Mouse (Mus musculus): ENCODE measurements around the gene Antxr1. TPM values are rescaled to one million over a fixed set of nuclear protein-coding genes. Genes with fewer than 3 reads are reported as not detected.
"Not testable (repeated sequence)": the region's sequence is repeated elsewhere in the genome, so short reads cannot be mapped to it uniquely, and the experiment has no call there.

Antxr1 gene
- polyA plus RNA-seq, 1 experiment from 2014 or later = 15.5 TPM

DNA sequence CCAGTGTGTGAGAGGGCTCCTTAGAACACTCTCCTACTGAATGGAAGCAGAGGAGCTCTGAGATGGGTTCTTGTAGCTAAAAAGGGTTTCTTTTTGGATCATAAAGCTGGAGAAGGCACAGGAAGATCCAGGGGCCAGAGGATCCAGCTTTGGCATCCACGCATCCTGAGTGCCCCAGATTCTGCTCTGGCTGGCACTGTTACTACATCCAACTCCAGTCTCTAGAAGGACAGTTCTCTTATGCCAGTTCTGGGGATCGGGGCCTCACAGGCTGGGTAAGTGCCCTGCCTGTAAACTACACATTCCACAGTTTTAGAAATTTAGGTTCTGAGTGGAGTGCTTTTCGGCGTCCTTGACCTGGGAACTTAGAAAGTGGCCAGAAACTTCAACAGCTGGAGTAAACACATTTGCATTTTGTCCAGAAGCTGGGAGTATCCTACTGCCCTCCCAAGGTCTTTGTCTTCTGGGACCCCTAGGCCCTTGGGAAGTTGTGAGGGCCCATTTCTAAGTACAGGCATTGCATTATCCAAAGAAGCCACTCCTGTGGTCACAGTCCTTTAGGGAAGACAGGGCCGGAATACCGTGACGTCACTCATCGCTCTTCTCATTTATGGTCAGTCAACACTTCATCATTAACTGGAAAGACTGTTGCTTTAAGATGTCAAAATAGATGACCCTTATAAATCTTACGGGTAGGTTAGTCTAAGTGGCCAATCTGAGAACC lies 235.2 kb downstream of the Antxr1 start:
- DNase-seq (peak; percentile 17), ATAC-seq (ENCODE audit: insufficient read depth) (no peak)
- no peaks in the 10 kb centered on the region for H3K36me3 ChIP-seq (ENCODE audit: insufficient read depth)
- 63% methylated on average over 9 of the region's 9 CpGs for WGBS
- peaks cover 9% of the 10 kb centered on the region; the same call in 1 of the 2 replicates for H3K4me1 ChIP-seq (ENCODE audit: insufficient read depth)
- H3K27me3 ChIP-seq (ENCODE audit: insufficient read depth, low read length) = no peaks in the 10 kb centered on the region
- H3K9me3 ChIP-seq (ENCODE audit: low read depth, low read length) = no peaks in the 10 kb centered on the region
- no peak overlapping the region for H3K9ac ChIP-seq
- H3K4me2 ChIP-seq = no peak overlapping the region
- peak overlapping the region; percentile 61; the same call in 1 of the 2 replicates for H3K27ac ChIP-seq (ENCODE audit: low read depth)
- no peak overlapping the region for H3K4me3 ChIP-seq (ENCODE audit: low read depth, low read length)
- TF ChIP-seq CTCF (IDR thresholded peaks at IDR 0.05; ENCODE audit: low read depth) = no peak

- peak overlapping the region; percentile 61; the same call in 1 of the 2 replicates for H3K27ac ChIP-seq (ENCODE audit: low read depth)
- no peak overlapping the region for H3K4me3 ChIP-seq (ENCODE audit: low read depth, low read length)
- 34% methylated on average over 7 of the region's 7 CpGs for WGBS
- no peak overlapping the region for H3K9ac ChIP-seq
- no peak for TF ChIP-seq CTCF (IDR thresholded peaks at IDR 0.05; ENCODE audit: low read depth)
- H3K9me3 ChIP-seq (ENCODE audit: low read depth, low read length) = no peaks in the 10 kb centered on the region
- H3K4me1 ChIP-seq (ENCODE audit: insufficient read depth) = peaks cover 9% of the 10 kb centered on the region; the same call in 1 of the 2 replicates
- peak; percentile 90 for DNase-seq
- no peaks in the 10 kb centered on the region for H3K36me3 ChIP-seq (ENCODE audit: insufficient read depth)
- ATAC-seq (ENCODE audit: insufficient read depth) = no peak
- no peak overlapping the region for H3K4me2 ChIP-seq
- no peaks in the 10 kb centered on the region for H3K27me3 ChIP-seq (ENCODE audit: insufficient read depth, low read length)
Observed at GRCm38 (mm10) chr6:87099671-87100296, 235.8 kb downstream of the Antxr1 start.

DNA sequence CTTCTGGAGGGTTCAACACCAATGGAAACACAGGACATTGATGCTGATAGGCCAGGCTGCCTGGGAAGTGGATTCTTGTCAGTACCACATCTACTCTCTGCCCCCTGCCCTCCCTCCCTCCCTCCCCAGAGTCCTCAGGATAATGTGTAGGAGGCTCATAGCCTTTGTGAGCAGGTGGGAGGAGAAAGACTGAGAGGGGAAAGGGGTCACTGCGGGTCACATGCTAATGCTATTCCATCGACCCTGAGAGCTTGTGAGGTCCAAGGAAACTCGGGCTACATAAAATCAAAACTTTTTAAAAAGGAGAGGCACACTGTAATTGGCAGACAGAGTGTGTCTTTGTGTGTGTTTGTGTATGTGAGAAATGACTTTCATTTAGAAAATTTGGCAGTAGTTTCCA lies 236.4 kb downstream of the Antxr1 start:
- no peaks in the 10 kb centered on the region for H3K27me3 ChIP-seq (ENCODE audit: insufficient read depth, low read length)
- H3K4me2 ChIP-seq = no peak overlapping the region
- peaks cover 9% of the 10 kb centered on the region; the same call in 1 of the 2 replicates for H3K4me1 ChIP-seq (ENCODE audit: insufficient read depth)
- ATAC-seq (ENCODE audit: insufficient read depth) (no peak), DNase-seq (no peak)
- H3K4me3 ChIP-seq (ENCODE audit: low read depth, low read length) = no peak overlapping the region
- 18% methylated on average over 3 of the region's 3 CpGs for WGBS
- H3K9me3 ChIP-seq (ENCODE audit: low read depth, low read length) = no peaks in the 10 kb centered on the region
- H3K27ac ChIP-seq (ENCODE audit: low read depth) = peak overlapping the region; percentile 30; the same call in 1 of the 2 replicates
- H3K36me3 ChIP-seq (ENCODE audit: insufficient read depth) = no peaks in the 10 kb centered on the region
- TF ChIP-seq CTCF (IDR thresholded peaks at IDR 0.05; ENCODE audit: low read depth) = no peak
- no peak overlapping the region for H3K9ac ChIP-seq

GRCm38 (mm10) chr6:87093631-87094030 lies 242.0 kb downstream of the Antxr1 start:
- DNase-seq; H3K4me3 ChIP-seq (ENCODE audit: low read depth, low read length); H3K9ac ChIP-seq; H3K4me2 ChIP-seq; H3K9me3 ChIP-seq (ENCODE audit: low read depth, low read length); H3K27ac ChIP-seq (ENCODE audit: low read depth); ATAC-seq (ENCODE audit: insufficient read depth); H3K4me1 ChIP-seq (ENCODE audit: insufficient read depth); H3K27me3 ChIP-seq (ENCODE audit: insufficient read depth, low read length): not testable (repeated sequence)
- 83% methylated on average over 8 of the region's 8 CpGs for WGBS
- peaks cover 27% of the 10 kb centered on the region for H3K36me3 ChIP-seq (ENCODE audit: insufficient read depth)

GRCm38 (mm10) chr6:87092476-87092875 lies 243.1 kb downstream of the Antxr1 start:
- H3K4me1 ChIP-seq (ENCODE audit: insufficient read depth) = no peaks in the 10 kb centered on the region
- H3K36me3 ChIP-seq (ENCODE audit: insufficient read depth) = peaks cover 37% of the 10 kb centered on the region
- no peak overlapping the region for H3K27ac ChIP-seq (ENCODE audit: low read depth)
- TF ChIP-seq CTCF (IDR thresholded peaks at IDR 0.05; ENCODE audit: low read depth) = no peak
- no peaks in the 10 kb centered on the region for H3K9me3 ChIP-seq (ENCODE audit: low read depth, low read length)
- WGBS = 79% methylated on average over 5 of the region's 5 CpGs
- no peak overlapping the region for H3K4me3 ChIP-seq (ENCODE audit: low read depth, low read length)
- DNase-seq (no peak), ATAC-seq (ENCODE audit: insufficient read depth) (no peak)
- no peaks in the 10 kb centered on the region for H3K27me3 ChIP-seq (ENCODE audit: insufficient read depth, low read length)
- no peak overlapping the region for H3K9ac ChIP-seq
- H3K4me2 ChIP-seq = no peak overlapping the region

DNA sequence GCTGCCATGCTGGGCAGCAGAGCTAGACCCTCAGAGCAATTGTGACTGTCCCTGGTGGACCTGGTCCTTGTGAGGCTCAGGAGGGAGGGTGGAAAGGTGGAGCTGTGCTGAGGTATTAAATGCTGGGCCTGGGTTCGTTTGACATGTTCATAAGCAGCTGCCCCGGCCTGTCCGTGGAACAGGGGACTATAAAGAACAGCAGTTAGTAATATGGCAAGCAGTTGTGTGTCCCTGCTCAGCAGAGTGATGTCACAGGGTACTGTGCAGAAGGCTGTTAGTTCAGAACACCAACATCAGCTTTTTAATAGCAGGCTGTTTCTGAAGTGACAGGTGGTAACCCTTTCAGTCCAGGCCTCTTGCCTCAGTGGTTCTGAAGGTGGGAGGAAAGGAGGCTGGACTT lies 244.7 kb downstream of the Antxr1 start:
- no peak overlapping the region for H3K27ac ChIP-seq (ENCODE audit: low read depth)
- H3K9ac ChIP-seq = no peak overlapping the region
- ATAC-seq (ENCODE audit: insufficient read depth) (no peak), DNase-seq (no peak)
- no peaks in the 10 kb centered on the region for H3K27me3 ChIP-seq (ENCODE audit: insufficient read depth, low read length)
- H3K4me1 ChIP-seq (ENCODE audit: insufficient read depth) = no peaks in the 10 kb centered on the region
- H3K4me3 ChIP-seq (ENCODE audit: low read depth, low read length) = no peak overlapping the region
- TF ChIP-seq CTCF (IDR thresholded peaks at IDR 0.05; ENCODE audit: low read depth) = no peak
- H3K9me3 ChIP-seq (ENCODE audit: low read depth, low read length) = no peaks in the 10 kb centered on the region
- no peak overlapping the region for H3K4me2 ChIP-seq
- WGBS = 83% methylated on average over 3 of the region's 3 CpGs
- H3K36me3 ChIP-seq (ENCODE audit: insufficient read depth) = peaks cover 53% of the 10 kb centered on the region

DNA sequence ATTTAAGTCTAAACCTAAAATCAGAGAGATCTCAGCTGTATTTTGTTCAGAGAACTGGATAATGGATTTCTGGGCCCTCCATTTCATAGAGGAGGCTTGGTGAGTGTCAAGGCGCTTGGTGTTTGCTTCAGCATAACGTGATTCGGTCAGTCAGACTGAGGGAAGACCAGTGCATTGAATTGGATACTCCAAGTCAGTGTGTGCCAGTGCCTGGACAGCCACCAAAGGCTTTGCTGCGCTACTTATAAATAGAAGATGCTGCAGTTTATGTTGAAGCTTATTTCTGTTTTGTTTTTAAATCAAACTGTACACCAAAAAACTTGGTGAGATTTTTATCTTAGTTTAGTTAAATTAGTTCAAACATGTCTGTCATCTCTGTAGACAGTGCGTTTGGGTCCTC lies 247.3 kb downstream of the Antxr1 start:
- H3K27me3 ChIP-seq (ENCODE audit: insufficient read depth, low read length) = no peaks in the 10 kb centered on the region
- no peak overlapping the region for H3K4me3 ChIP-seq (ENCODE audit: low read depth, low read length)
- TF ChIP-seq CTCF (IDR thresholded peaks at IDR 0.05; ENCODE audit: low read depth) = no peak
- no peak overlapping the region for H3K27ac ChIP-seq (ENCODE audit: low read depth)
- no peaks in the 10 kb centered on the region for H3K9me3 ChIP-seq (ENCODE audit: low read depth, low read length)
- peaks cover 78% of the 10 kb centered on the region for H3K36me3 ChIP-seq (ENCODE audit: insufficient read depth)
- DNase-seq = no peak
- no peak overlapping the region for H3K4me2 ChIP-seq
- no peak for ATAC-seq (ENCODE audit: insufficient read depth)
- no peaks in the 10 kb centered on the region for H3K4me1 ChIP-seq (ENCODE audit: insufficient read depth)
- no peak overlapping the region for H3K9ac ChIP-seq
- WGBS = 86% methylated on average over 5 of the region's 5 CpGs
